Mouse (Mus musculus): Measurements from ENCODE around the gene Mettl7a2.

DNA sequence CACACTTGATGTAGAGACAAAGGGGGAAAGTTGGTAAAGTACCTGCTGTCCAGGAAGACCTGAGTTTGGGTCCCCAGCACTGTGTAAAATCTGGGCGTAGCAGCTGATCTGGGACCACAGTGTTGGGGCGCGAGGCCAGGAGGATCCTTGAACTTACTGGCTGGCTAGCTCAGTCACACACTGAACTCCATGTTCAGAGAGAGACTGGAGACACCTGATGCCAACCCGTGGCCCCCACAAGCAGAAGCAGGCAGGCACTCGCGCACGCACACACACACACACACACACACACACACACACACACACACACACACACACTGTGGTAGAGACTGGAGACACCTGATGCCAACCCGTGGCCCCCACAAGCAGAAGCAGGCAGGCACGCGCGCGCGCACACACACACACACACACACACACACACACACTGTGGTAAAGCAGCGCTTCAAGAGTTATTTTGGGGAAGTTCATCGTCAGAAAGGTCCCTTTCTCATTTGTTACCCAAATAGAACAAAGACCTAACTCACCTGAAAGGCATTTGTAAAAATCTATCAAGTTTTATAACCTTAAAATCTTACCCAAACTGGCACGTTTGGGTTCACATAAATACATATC is 35.3 kb downstream of the Mettl7a2 start:
- TF ChIP-seq CTCF (IDR thresholded peaks at IDR 0.05; ENCODE audit: low read depth): no peak
- TF ChIP-seq EP300 (IDR thresholded peaks at IDR 0.05; ENCODE audit: low read depth): no peak
